Mouse (Mus musculus): ENCODE results near the gene Dhh.

GRCm38 (mm10) chr15:98868346-98869063 lies 29.8 kb downstream of the Dhh start:
- TF ChIP-seq GATA1 (IDR thresholded peaks at IDR 0.05; ENCODE audit: borderline replicate concordance, low read length) = no peak
- no peak for TF ChIP-seq FLI1 (IDR thresholded peaks at IDR 0.05; ENCODE audit: low read length)

Data from megakaryocyte, embryonic 14.5 days (primary cell).